Mouse (Mus musculus) liver, adult 10 weeks (tissue): Measurements from ENCODE around the gene Acadl. TPM values are rescaled to one million over a fixed set of nuclear protein-coding genes. Genes with fewer than 3 reads are reported as not detected.

ENCODE experiments used
- polyA plus RNA-seq: library from polyadenylated mRNA; stranded (reverse); fragments of 350-450 nt; fragmentation: Illumina TruSeq; extraction: RNeasy Lipid Tissue Mini Kit (QIAGEN cat#74804); gene quantifications from one replicate; pipeline ENCODE4 v1.2.3, GENCODE M21; 2014; ENCODE audit warnings: low read depth, low replicate concordance

The Acadl gene
- 328 TPM for polyA plus RNA-seq

DNA sequence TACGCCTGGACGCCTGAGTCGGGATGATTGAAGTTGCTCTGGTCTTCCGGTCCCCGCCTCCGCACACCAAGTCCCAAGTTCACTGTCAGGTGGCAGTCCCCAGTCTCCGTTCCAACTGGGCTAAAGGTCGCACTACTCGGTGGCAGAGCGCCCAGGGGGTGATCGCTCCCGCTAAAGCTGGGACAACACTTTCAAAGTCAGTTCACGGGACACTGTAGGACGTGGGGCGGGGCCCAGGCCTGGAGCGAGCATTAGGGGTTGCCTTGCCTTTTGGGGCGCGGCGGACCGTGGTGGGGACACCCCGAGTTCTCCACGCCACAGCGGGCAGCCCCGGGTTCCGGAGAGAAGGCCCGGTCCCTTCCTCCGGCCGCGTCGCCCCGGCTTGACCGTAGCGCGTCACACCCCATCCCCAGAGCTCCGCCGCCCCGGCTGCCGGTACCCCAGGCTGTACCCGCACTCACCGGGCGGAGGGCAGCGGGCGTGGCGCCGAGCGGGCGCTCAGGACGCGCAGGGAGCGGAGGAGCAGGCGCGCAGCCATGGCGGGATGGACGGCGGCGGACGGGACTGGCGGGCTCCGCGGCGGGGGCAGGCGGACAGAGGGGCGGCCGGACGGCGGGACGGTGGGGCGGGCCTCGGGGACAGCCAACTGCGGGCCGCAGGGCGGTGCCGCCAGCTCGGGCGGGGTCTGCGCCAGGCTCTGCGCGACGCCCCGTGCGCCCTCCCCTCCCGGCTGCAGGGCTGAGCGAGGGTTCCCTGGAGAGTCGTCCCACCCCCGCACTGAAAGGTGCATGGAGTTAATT is at the start of gene Acadl:
Gene Acadl (minus strand): TSS at position 566 of the 800 bp plus-strand sequence.

GRCm38 (mm10) chr1:66817453-66817839 is 45.6 kb downstream of the Acadl start, which contains the start of gene Kansl1l:
Gene Kansl1l, minus strand, starts transcription at chr1:66817562.

Other genes starting within 250 kb of the Acadl start
- 62.6 TPM for gene Rpe, start 162.4 kb downstream of the Acadl start, polyA plus RNA-seq
- 21.1 TPM for gene Kansl1l, start 45.7 kb downstream of the Acadl start, polyA plus RNA-seq
- not detected for gene Myl1, start 82.1 kb upstream of the Acadl start, polyA plus RNA-seq
- 14.4 TPM for gene Lancl1, start 175.6 kb upstream of the Acadl start, polyA plus RNA-seq